ENCODE assay signal across 8 mouse cellular contexts in the genomic region with DNA sequence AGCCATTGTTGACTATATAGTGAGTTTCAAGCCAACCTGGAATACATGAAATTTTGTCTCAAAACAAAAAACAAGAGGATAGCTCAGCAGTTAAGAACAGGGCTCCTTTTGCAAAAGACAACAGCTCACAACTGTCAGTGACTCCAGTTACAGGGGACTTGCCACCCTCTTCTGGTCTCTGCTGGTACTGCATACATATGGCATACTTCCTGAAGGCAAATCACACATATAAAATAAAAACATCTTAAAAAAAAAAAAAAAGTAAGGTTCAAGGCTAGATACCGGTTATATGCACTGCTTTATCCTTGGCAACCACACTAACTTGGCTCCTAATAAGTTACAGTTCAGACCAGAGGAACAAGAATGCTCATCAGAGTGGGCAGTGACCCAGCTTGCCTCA. TPM values are rescaled to one million over a fixed set of nuclear protein-coding genes. Genes with fewer than 3 reads are reported as not detected.
A peak's percentile ranks its signal among the peaks of the same experiment; 100 is the strongest.
DNase-seq lines count a peak whose midpoint lies in the region; ATAC-seq and TF ChIP-seq lines count a peak whose summit lies in the region.

No protein-coding gene starts in this region.

- no peak for ATAC-seq in forebrain, embryonic 16.5 days
- no peak for ATAC-seq in hindbrain, embryonic 11.5 days (ENCODE audit: low FRiP score)
- ATAC-seq in lung, postnatal 0 days: no peak

- H3K4me3 ChIP-seq in forebrain, embryonic 16.5 days (replicated peaks; ENCODE audit: low read length): peak overlapping the region; percentile 70
- H3K4me3 ChIP-seq in hindbrain, embryonic 11.5 days (ENCODE audit: low read depth, low read length): peak overlapping the region; percentile 45
- H3K4me3 ChIP-seq in lung, postnatal 0 days (ENCODE audit: low read depth, low read length): peak overlapping the region; percentile 44

- no peaks in the 10 kb centered on the region for H3K36me3 ChIP-seq in forebrain, embryonic 16.5 days (ENCODE audit: control insufficient read depth, insufficient read depth)
- no peaks in the 10 kb centered on the region for H3K36me3 ChIP-seq in hindbrain, embryonic 11.5 days (ENCODE audit: control insufficient read depth, insufficient read depth, low read length)
- H3K36me3 ChIP-seq in lung, postnatal 0 days (ENCODE audit: insufficient read depth, low read length): no peaks in the 10 kb centered on the region

- H3K4me2 ChIP-seq in forebrain, embryonic 16.5 days (ENCODE audit: low read length): peak overlapping the region; percentile 58
- peak overlapping the region; percentile 39 for H3K4me2 ChIP-seq in hindbrain, embryonic 11.5 days (replicated peaks; ENCODE audit: low read depth, low read length)
- peak overlapping the region; percentile 65 for H3K4me2 ChIP-seq in lung, postnatal 0 days (replicated peaks; ENCODE audit: low read depth, low read length)

- no peaks in the 10 kb centered on the region for H3K27me3 ChIP-seq in forebrain, embryonic 16.5 days (replicated peaks; ENCODE audit: control insufficient read depth, insufficient read depth, low read length)
- no peaks in the 10 kb centered on the region for H3K27me3 ChIP-seq in hindbrain, embryonic 11.5 days (ENCODE audit: control insufficient read depth, insufficient read depth, low read length)
- H3K27me3 ChIP-seq in lung, postnatal 0 days (replicated peaks; ENCODE audit: insufficient read depth, low read length): no peaks in the 10 kb centered on the region

- 0% methylated on average over 1 of the region's 1 CpGs for WGBS in forebrain, embryonic 16.5 days
- 0% methylated on average over 1 of the region's 1 CpGs for WGBS in hindbrain, embryonic 11.5 days
- WGBS in lung, postnatal 0 days: 0% methylated on average over 1 of the region's 1 CpGs

- H3K27ac ChIP-seq in forebrain, embryonic 16.5 days (ENCODE audit: low read length): peak overlapping the region; percentile 94
- H3K27ac ChIP-seq in hindbrain, embryonic 11.5 days (ENCODE audit: low read depth, low read length): no peak overlapping the region
- H3K27ac ChIP-seq in lung, postnatal 0 days (ENCODE audit: low read length): peak overlapping the region; percentile 73

- no peak overlapping the region; the same call in 1 of the 2 replicates for H3K9ac ChIP-seq in forebrain, embryonic 16.5 days (replicated peaks; ENCODE audit: low read depth, low read length)
- H3K9ac ChIP-seq in hindbrain, embryonic 11.5 days (ENCODE audit: low read depth, low read length): no peak overlapping the region
- H3K9ac ChIP-seq in lung, postnatal 0 days (replicated peaks; ENCODE audit: low read depth): 0 out of 2 replicates have a peak overlapping the region, but pooled peaks have one; percentile 6

- DNase-seq in NIH3T3 (ENCODE audit: low read depth): peak; percentile 93
- DNase-seq in cerebellum, adult 8-10 months: peak; percentile 81
- DNase-seq in hindbrain, embryonic 11.5 days (ENCODE audit: low spot score): peak; percentile 81
- DNase-seq in layer of hippocampus, adult 9-10 months (ENCODE audit: low spot score): peak; percentile 86
- peak; percentile 85 for DNase-seq in lung, postnatal 0 days (ENCODE audit: low spot score)
- DNase-seq in ovary, postnatal 36 days (ENCODE audit: low spot score): peak; percentile 27
- DNase-seq in thymus, postnatal 25 days: peak; percentile 79

- TF ChIP-seq EP300 in lung, postnatal 0 days (IDR thresholded peaks at IDR 0.05): no peak; the same call in 1 of the 2 replicates

- H3K4me1 ChIP-seq in forebrain, embryonic 16.5 days (replicated peaks; ENCODE audit: control insufficient read depth, insufficient read depth, low read length): peaks cover 18% of the 10 kb centered on the region
- 0 out of 2 replicates have a peak, but pooled peaks cover 2% of the 10 kb centered on the region for H3K4me1 ChIP-seq in hindbrain, embryonic 11.5 days (replicated peaks; ENCODE audit: control insufficient read depth, insufficient read depth, low read length)
- H3K4me1 ChIP-seq in lung, postnatal 0 days (ENCODE audit: insufficient read depth, low read depth, low read length): no peaks in the 10 kb centered on the region

- H3K9me3 ChIP-seq in forebrain, embryonic 16.5 days (ENCODE audit: control insufficient read depth, low read length): no peaks in the 10 kb centered on the region
- H3K9me3 ChIP-seq in hindbrain, embryonic 11.5 days (ENCODE audit: control insufficient read depth, low read length): no peaks in the 10 kb centered on the region
- H3K9me3 ChIP-seq in lung, postnatal 0 days (ENCODE audit: low read length): no peaks in the 10 kb centered on the region

- TF ChIP-seq CTCF in lung, postnatal 0 days (IDR thresholded peaks at IDR 0.05): peak; percentile 86

RNA-seq across cellular contexts. Expression of a gene that starts 3.6 kb away (rescaled TPM):
- 13.0 and 17.1 TPM in 2 replicates for polyA plus RNA-seq in forebrain, embryonic 16.5 days (2015; fragmentation: Nextera tagmentation; extraction: Ambion mirVana)
- 15.1 and 16.5 TPM in 2 replicates for polyA plus RNA-seq in hindbrain, embryonic 11.5 days (2014; fragmentation: Nextera tagmentation; extraction: Ambion mirVana)
- polyA plus RNA-seq in lung, postnatal 0 days (2015; fragmentation: Nextera tagmentation; extraction: Ambion mirVana): 4.7 and 5.5 TPM in 2 replicates

RNA-seq across cellular contexts. Expression of a gene that starts 30.2 kb away (rescaled TPM):
- not detected in 2 replicates for polyA plus RNA-seq in forebrain, embryonic 16.5 days (2015; fragmentation: Nextera tagmentation; extraction: Ambion mirVana)
- polyA plus RNA-seq in hindbrain, embryonic 11.5 days (2014; fragmentation: Nextera tagmentation; extraction: Ambion mirVana): not detected in 2 replicates
- not detected in 2 replicates for polyA plus RNA-seq in lung, postnatal 0 days (2015; fragmentation: Nextera tagmentation; extraction: Ambion mirVana)

RNA-seq across cellular contexts. Expression of a gene that starts 48.3 kb away (rescaled TPM):
- polyA plus RNA-seq in forebrain, embryonic 16.5 days (2015; fragmentation: Nextera tagmentation; extraction: Ambion mirVana): 14.5 and 15.8 TPM in 2 replicates
- polyA plus RNA-seq in hindbrain, embryonic 11.5 days (2014; fragmentation: Nextera tagmentation; extraction: Ambion mirVana): 8.5 and 10.3 TPM in 2 replicates
- 2.8 and 4.0 TPM in 2 replicates for polyA plus RNA-seq in lung, postnatal 0 days (2015; fragmentation: Nextera tagmentation; extraction: Ambion mirVana)

Comparison
In these comparisons a context has a peak if more than half of its experiments do, and no peak if none do; other contexts are left out.
1. DNase-seq: peak in every context shown above with its lines; median percentile 93 in NIH3T3; 86 in layer of hippocampus, adult 9-10 months; 85 in lung, postnatal 0 days; 81 in cerebellum, adult 8-10 months; 81 in hindbrain, embryonic 11.5 days; 79 in thymus, postnatal 25 days; 27 in ovary, postnatal 36 days.